9 mouse cellular contexts compared by ENCODE assay signal in the genomic region with DNA sequence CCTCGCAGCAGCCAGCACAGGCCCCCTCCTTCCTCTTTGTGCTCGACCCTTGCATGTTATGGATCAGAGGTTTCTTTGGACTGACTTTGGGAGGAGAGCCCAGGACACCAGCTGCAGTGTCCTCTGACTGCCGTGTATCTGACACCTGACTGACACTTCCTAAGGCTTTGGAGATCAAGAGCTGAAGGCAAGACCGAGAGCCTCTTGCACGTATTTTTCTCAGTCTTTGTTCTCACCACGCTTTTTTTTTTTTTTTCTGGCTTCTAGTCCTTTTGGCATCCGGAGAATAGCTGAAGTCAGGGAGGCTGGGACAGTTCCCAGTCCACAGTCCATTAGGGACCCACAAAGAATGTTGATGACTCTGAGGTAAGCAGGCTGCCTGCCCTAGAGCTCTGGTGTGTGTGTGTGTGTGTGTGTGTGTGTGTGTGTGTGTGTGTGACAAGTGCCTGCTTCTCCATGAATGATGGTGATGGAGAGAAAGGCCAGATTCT. TPM values are rescaled to one million over a fixed set of nuclear protein-coding genes. Genes with fewer than 3 reads are reported as not detected.
DNase-seq lines count a peak whose midpoint lies in the region; ATAC-seq and TF ChIP-seq lines count a peak whose summit lies in the region.
"Had no signal": no experiment of that assay in that cellular context is flagged by ENCODE, and none has a peak within 500 bp of the region (broad histone marks: within the 10 kb centered on the region; RNA-seq: fewer than 3 reads in every experiment).

No protein-coding gene starts in this region.

- TF ChIP-seq CTCF in G1E (IDR thresholded peaks at IDR 0.05; ENCODE audit: low read depth, low read length) = no peak

- H3K9ac ChIP-seq in heart, embryonic 12.5 days = peak overlapping the region; percentile 23; the same call in 1 of the 2 replicates
- peak overlapping the region; percentile 32; the same call in 1 of the 2 replicates for H3K9ac ChIP-seq in limb, embryonic 14.5 days (ENCODE audit: low read depth, low read length, severe bottlenecking)

- WGBS in heart, embryonic 12.5 days = 28% methylated on average over 7 of the region's 7 CpGs
- WGBS in limb, embryonic 14.5 days = 18% methylated on average over 7 of the region's 7 CpGs

- H3K4me2 ChIP-seq in heart, embryonic 12.5 days = no peak overlapping the region
- peak overlapping the region; percentile 6; the same call in 1 of the 2 replicates for H3K4me2 ChIP-seq in limb, embryonic 14.5 days (replicated peaks; ENCODE audit: low read depth, low read length, severe bottlenecking)

- peaks cover 68% of the 10 kb centered on the region for H3K4me1 ChIP-seq in G1E (ENCODE audit: insufficient read depth, low read depth, low read length)
- H3K4me1 ChIP-seq in heart, embryonic 12.5 days (replicated peaks) = peaks cover 37% of the 10 kb centered on the region
- H3K4me1 ChIP-seq in limb, embryonic 14.5 days (ENCODE audit: control insufficient read depth, insufficient read depth, low read length) = peaks cover 44% of the 10 kb centered on the region

- no peak for ATAC-seq in G1E (ENCODE audit: extremely low read depth, insufficient number of reproducible peaks, low FRiP score, poor library complexity, severe bottlenecking)
- no peak for ATAC-seq in heart, embryonic 12.5 days (ENCODE audit: insufficient number of reproducible peaks, low FRiP score)
- ATAC-seq in limb, embryonic 14.5 days (ENCODE audit: low FRiP score, low read depth) = peak; percentile 55

- no peaks in the 10 kb centered on the region for H3K9me3 ChIP-seq in G1E (replicated peaks)
- no peaks in the 10 kb centered on the region for H3K9me3 ChIP-seq in heart, embryonic 12.5 days (replicated peaks)
- H3K9me3 ChIP-seq in limb, embryonic 14.5 days (ENCODE audit: control insufficient read depth, low read length) = no peaks in the 10 kb centered on the region

- TF ChIP-seq POLR2A in limb, embryonic 14.5 days (IDR thresholded peaks at IDR 0.05; ENCODE audit: borderline replicate concordance, extremely low read depth, insufficient read depth, insufficient read length) = no peak

- peaks cover 9% of the 10 kb centered on the region for H3K27me3 ChIP-seq in G1E (ENCODE audit: insufficient read depth, low read length)
- no peaks in the 10 kb centered on the region; the same call in 1 of the 2 replicates for H3K27me3 ChIP-seq in heart, embryonic 12.5 days (replicated peaks)
- H3K27me3 ChIP-seq in limb, embryonic 14.5 days (ENCODE audit: control insufficient read depth, insufficient read depth, low read length) = no peaks in the 10 kb centered on the region

- H3K27ac ChIP-seq in heart, embryonic 12.5 days (ENCODE audit: poor library complexity, severe bottlenecking) = 0 out of 2 replicates have a peak overlapping the region, but pooled peaks have one; percentile 2
- H3K27ac ChIP-seq in limb, embryonic 14.5 days (replicated peaks; ENCODE audit: low read depth, low read length) = peak overlapping the region; percentile 79
- H3K27ac ChIP-seq: macrophage had no signal

- H3K4me3 ChIP-seq in G1E (ENCODE audit: low read depth, low read length) = peak overlapping the region; percentile 61; the same call in 1 of the 2 replicates
- H3K4me3 ChIP-seq in heart, embryonic 12.5 days = no peak overlapping the region
- no peak overlapping the region for H3K4me3 ChIP-seq in limb, embryonic 14.5 days (replicated peaks; ENCODE audit: low read length)

- H3K36me3 ChIP-seq in G1E (replicated peaks) = no peaks in the 10 kb centered on the region
- no peaks in the 10 kb centered on the region for H3K36me3 ChIP-seq in heart, embryonic 12.5 days
- H3K36me3 ChIP-seq in limb, embryonic 14.5 days (ENCODE audit: control insufficient read depth, insufficient read depth, low read length) = no peaks in the 10 kb centered on the region

- peak; percentile 49 for DNase-seq in cerebellum, postnatal 10 days
- DNase-seq in cerebellum, adult 9-11 months = no peak
- no peak for DNase-seq in G1E (ENCODE audit: low spot score)
- DNase-seq in limb, embryonic 14.5 days (ENCODE audit: low spot score) = peak; percentile 81
- DNase-seq in frontal cortex, postnatal 36 days (ENCODE audit: low spot score in 2 of 2) = no peak
- DNase-seq in thymus, postnatal 4 days = no peak
- no peak for DNase-seq in spleen, postnatal 14 days (ENCODE audit: low spot score in 2 of 2)

RNA-seq across cellular contexts. Expression of a gene that starts 2.1 kb away (rescaled TPM):
- total RNA-seq in G1E (2014; fragmentation: Nextera tagmentation) (not detected in 2 replicates), G1E (2017) (0.06 and 0.16 TPM in 2 replicates)
- polyA plus RNA-seq in G1E (2012) = 0.14 TPM in 1 of 2 replicates, not detected in the other
- polyA plus RNA-seq in heart, embryonic 12.5 days (2016; fragmentation: Nextera tagmentation; extraction: Ambion mirVana) = 0.10 TPM in 1 of 2 replicates, not detected in the other
- 1.6 and 4.0 TPM in 2 replicates for polyA plus RNA-seq in limb, embryonic 14.5 days (2012; rRNA removed)
- 0.56 and 0.91 TPM in 2 replicates for polyA plus RNA-seq in limb, embryonic 14.5 days (2014; fragmentation: Nextera tagmentation; extraction: Ambion mirVana)

RNA-seq across cellular contexts. Expression of a gene that starts 59.8 kb away (rescaled TPM):
- total RNA-seq in G1E (2014; fragmentation: Nextera tagmentation) (195 and 196 TPM in 2 replicates), G1E (2017) (87.2 and 99.2 TPM in 2 replicates)
- polyA plus RNA-seq in G1E (2012) = 46.1 and 78.7 TPM in 2 replicates
- 17.7 and 19.3 TPM in 2 replicates for polyA plus RNA-seq in heart, embryonic 12.5 days (2016; fragmentation: Nextera tagmentation; extraction: Ambion mirVana)
- polyA plus RNA-seq in limb, embryonic 14.5 days (2012; rRNA removed) = 35.8 and 37.7 TPM in 2 replicates
- 21.5 and 22.7 TPM in 2 replicates for polyA plus RNA-seq in limb, embryonic 14.5 days (2014; fragmentation: Nextera tagmentation; extraction: Ambion mirVana)

Comparison
In these comparisons a context has a peak if more than half of its experiments do, and no peak if none do; other contexts are left out.
1. DNase-seq: peak in cerebellum, postnatal 10 days (2 of 2) and limb, embryonic 14.5 days (single experiment); none in cerebellum, adult 9-11 months (single experiment), G1E (single experiment), frontal cortex, postnatal 36 days (0 of 2), thymus, postnatal 4 days (single experiment) and spleen, postnatal 14 days (0 of 2).